Mouse (Mus musculus): ENCODE measurements around the gene Defb19.

Gene Defb19

DNA sequence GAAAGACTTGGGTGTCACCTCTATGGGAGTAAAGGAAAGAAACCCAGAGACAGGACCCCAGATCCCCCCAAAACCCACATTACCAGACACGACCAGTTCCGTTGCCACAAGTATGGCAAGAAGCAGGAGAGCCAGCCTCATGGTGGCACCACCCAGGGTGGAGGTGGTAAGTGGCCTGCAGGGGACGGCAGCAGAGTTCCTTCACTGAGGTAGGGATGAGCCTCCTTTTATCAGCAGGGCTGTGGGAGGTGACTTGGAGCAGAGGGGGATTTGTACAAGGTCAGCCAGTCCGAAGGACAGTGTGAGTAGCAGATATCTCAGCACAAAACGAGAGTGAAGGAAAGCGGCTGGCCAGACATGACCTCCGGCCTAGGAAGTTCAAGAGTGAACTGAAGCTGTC, at the start of gene Defb19:
Gene Defb19, minus strand, starts transcription at position 206 of the 400 bp plus-strand sequence.
- DNase-seq (ENCODE audit: extremely low spot score), result no peak

DNA sequence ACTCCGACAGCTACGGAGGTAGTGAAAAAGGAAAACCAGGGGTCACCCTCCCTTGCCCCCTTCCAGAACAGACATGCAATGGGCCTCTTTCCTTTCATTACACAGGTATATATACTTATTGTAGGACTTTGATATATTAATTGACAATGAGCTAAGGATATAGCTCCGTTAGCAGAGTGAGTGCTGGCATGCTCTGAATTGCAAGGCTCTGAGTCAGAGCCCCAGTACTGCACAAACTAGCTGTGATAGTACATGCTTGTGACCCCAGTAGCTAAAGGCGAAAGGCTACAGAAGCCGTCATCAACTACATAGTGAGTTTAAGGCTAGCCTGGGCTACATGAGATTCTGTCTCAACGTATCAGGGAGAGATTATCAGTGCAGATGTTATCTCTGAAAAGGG, 49.8 kb upstream of the Defb19 start:
- DNase-seq (ENCODE audit: extremely low spot score), result no peak

DNA sequence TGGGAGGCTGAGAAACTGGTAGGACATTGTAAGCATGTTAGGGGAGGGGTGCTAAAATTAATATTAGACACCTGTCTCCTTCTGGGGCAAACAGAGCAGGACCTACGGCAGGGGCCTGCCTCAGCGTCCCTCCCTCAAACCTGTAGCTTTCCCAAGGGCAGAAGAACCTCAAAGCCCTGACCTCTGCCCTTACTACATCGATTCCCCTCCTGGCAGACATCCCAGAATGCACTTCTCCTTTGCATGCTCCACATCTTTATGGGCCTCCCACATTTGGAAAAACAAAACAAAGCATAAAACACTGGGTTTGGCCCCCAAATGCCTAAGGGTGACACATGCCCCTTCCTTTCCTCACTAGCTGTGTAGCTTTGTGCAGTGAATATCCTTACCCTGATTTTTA, 49.1 kb upstream of the Defb19 start:
- no peak for DNase-seq (ENCODE audit: extremely low spot score)

DNA sequence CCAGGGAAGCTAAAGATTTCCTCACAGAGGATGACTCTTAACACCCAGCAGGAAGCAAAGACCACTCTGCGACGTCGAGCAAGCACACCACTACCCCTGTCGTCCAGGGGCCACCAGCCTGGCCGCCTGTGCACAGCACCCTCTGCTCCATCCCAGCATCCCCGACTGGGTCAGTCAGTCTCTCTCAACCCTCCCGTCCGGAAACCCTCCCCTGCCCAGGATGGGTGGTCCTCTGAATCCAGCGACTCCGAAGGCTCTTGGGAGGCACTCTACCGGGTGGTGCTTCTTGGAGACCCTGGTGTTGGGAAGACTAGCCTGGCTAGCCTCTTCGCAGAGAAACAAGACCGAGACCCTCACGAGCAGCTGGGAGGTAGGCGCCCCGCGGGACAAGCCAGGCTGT, 48.0 kb upstream of the Defb19 start:
- DNase-seq (ENCODE audit: extremely low spot score), result no peak

DNA sequence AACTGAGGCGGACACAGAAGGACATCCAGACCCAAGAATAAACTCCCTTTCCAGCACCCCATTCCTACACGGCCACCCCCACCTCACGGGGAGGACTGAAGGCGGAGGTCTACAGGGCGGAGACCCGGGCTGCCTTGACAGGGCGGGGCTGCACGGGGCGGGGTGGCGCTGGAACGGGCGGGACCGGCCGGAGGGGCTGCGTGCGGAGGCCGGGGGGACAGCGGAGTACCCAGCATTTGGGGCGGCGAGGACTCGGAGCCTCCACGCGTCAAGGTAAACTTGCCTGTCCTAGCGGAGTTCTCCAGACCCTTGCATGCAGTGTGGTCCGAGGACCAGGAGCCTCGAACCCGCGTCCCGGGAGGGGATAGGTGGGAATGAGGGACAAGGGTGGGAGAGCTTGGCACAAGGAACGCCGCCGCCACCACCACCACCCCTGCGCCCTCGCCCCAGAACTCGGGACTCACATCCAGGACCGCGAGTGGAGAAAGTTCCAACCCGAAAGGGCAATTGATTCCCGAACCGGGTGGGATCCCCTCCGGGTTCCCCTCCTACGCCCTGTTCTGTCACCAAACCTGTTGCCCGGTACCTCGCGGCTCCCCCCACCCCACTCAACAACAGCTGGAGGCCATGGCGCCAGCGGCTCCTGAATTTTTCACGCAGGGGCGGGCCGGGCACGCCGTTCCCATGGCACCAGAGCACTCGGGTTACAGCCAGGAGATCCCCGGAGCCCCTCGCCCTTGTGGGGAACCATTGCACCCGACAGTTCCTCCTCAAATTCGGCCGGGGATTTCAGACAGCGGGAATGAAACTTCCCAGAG, 46.9 kb upstream of the Defb19 start, which contains the start of gene Rem1:
Gene Rem1, plus strand, starts transcription at position 178 of the 818 bp plus-strand sequence.
- peak; percentile 51 for DNase-seq (ENCODE audit: extremely low spot score)

DNA sequence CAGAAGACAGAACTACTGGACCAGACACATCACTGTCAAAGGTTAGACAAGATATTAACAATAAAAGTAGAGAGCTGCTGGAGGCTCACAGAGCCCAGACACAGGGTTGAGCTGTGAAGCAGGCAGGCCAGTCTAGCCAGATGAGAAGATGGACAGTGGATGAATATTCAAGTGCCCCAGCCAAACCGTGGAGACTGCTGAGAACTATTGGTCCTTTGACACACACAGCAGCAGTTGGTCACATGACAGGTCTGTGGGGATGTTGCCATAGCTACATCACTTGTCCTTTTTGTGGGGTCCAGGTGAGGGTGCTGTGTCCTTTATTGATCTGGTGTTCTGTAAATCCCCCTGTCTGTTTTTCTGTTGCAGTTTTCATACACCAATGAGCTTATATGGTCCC, 45.1 kb upstream of the Defb19 start:
- DNase-seq (ENCODE audit: extremely low spot score), result no peak

DNA sequence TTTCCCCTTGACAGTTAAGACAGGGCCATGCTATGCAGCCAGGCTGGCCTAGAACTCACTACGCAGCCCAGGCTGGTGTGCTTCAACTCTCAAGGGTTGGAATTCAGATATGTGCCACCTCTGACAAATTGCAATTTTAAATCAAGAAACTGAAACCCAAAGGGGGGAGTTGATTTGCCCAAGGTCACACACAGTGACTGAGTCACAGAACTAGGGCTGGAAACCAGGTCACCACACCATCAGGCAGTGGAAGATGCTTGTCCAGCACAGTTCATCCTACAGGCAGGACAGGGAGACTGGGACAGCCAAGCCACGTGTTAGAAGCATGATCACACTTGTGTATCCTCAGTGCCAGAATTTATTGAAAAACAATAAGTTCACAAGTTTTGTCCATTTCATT, 44.5 kb upstream of the Defb19 start:
- no peak for DNase-seq (ENCODE audit: extremely low spot score)

DNA sequence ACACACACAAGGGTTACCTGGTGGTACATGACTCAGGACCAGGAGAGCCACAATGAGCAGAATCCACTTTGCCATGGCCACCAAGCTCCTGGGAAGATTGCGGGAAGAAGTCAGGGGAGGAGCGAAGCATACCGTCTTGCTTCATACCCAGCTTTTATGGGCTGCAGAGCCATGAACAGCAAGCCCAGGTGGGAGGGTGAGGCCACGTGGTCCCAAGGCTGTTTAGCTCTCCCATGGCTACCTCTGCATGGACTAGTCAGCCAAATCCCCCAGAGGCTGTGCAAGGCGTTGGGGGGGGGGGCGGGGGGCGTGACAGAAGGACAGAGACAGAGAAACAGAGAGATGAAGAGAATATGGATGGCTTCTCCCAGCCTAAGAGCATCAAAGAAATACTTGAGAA, 42.8 kb upstream of the Defb19 start, which contains the start of gene Defb25:
Gene Defb25, minus strand, starts transcription at position 101 of the 400 bp plus-strand sequence.
- DNase-seq (ENCODE audit: extremely low spot score), result no peak

DNA sequence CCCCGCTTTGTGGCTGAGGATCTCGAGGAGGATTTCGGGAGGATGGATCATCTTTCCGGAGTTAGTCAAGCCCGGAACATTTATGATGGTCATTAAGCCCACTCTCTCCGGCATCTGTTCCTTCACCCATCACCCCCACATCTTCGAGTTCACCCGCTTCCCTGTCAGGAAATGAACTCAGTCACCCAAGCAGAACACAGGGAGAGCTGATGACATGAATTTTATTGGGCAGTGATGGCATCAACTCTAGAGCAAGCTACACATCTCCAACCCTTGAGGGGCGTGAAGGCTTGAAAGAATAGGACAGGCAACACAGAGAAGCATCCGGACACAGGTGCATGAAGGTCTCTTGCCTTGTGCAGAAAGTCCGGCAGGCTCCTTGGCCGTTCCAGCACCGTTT, 42.0 kb upstream of the Defb19 start:
- DNase-seq (ENCODE audit: extremely low spot score), result no peak

DNA sequence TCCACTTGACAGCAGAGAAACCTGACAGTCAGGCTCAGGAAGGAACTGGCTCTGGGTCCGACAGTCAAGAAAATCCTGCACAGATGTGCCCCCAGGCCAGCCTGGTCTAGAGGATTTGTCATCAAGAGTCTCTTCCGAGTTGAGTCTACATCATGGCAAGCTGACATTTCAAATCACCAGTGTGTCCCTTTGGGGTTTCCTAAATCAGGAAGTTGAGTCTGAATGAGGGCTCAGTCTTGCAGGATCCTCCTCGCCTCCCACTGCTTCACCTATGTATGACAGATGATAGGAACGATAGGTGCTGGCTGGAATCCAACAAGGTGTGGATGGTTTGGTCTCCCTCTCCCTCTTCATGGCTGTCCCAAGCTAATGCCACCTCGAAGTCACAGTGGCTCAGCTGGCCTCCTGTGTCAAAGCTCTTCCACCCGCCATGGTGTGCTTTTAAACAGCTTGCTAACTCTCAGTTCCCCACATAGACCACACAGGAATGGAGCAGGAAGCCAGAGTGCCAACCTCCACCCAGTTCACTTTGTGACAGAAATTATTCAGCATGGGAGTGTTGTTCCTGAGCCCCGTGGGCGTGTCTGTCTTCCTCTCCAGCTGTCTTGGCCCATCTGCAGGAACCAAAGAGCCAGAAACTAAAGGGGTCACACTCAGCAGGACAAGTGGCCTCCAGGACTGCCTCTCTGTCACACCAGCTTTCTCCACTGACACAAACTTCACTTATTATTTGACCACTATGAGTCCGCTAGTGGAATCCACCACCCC, 40.4 kb upstream of the Defb19 start:
- DNase-seq (ENCODE audit: extremely low spot score), result no peak

DNA sequence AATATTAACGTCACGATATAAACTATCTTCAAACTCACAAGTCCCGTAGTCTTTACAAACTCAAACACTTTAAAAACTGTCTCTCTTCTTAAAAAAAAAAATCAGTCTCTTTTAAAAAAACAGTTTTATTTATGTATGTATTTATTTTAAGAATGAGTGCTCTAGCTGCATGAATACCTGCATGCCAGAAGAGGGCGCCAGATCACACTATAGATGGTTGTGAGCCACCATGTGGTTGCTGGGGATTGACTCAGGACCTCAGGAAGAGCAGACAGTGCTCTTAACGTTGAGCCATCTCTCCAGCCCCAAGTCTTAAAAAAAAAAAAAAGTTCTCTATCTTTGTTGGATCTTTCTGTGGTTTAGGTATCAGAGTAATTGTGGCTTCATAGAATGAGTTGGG, 37.3 kb upstream of the Defb19 start:
- no peak for DNase-seq (ENCODE audit: extremely low spot score)

DNA sequence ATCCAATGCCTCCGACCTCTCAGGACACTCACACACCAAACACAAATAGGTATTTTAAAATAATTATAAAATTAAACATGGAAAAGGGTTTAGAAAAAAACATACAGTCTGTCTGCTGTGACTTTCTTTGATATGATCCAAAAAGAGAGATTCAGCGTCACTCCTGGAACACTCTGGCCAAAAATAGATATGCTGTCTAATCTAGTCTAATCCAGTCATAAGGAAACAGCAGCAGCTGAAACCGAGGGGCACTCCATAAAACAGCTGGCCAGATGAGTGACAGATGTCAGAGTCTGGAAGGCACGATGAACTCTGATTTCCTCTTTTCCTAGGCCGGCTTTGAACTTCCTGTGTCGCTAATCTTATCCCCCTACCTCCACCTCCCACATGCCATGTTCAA, 36.4 kb upstream of the Defb19 start:
- DNase-seq (ENCODE audit: extremely low spot score), result no peak

DNA sequence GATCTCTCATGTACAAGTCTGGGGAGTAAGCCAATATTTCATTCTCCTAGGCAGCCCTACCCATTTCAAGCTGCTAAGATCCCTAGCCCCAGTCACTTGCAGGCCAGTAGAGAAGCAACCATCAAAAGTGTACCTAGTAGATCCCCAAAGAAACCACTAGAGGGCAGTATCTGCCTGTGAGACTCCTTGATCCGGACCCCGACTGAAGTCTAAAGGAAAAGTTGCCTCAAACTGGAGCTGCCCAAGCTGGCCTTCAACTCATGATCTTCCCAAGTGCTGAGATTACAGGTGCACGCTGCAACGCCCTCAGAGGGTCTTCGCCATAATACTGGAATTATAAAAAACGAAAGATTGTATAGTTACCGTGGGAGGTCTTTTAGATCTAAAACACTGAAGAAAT, 35.5 kb upstream of the Defb19 start:
- DNase-seq (ENCODE audit: extremely low spot score), result peak; percentile 76

DNA sequence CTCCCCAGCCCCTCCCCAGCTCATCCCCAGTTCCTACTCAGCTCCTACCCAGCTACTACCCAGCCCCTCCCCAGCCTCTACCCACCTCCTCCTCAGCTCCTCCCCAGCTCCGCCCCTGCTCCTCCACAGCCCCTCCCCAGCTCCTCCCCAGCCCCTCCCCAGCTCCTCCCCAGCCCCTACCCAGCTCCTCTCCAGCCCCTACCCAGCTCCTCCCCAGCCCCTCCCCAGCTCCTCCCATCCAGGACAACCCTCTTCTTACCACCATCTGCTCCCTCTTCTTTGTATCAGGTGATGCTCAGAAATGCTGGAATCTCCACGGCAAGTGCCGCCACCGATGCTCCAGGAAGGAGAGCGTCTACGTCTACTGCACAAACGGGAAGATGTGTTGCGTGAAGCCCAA, 32.1 kb upstream of the Defb19 start:
- peak; percentile 56 for DNase-seq (ENCODE audit: extremely low spot score)

DNA sequence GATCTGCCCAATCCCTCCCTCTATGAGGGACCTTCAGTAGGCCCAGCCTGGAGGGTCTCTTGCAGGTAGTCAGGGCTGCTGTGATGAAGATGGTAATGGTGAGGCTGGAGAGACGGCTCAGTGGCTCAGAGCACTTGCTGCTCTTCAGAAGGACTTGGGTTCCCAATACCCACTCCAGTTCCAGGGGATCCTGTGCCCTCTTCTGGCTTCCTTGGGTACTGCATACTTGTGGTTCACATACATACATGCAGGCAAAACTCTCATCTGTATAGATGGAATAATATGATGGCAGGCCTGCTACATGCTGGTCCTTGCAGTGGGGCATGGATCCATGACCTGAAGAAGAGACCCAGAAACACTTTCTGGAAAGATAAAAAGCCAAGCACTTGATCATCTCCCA, 28.6 kb upstream of the Defb19 start:
- DNase-seq (ENCODE audit: extremely low spot score), result no peak

DNA sequence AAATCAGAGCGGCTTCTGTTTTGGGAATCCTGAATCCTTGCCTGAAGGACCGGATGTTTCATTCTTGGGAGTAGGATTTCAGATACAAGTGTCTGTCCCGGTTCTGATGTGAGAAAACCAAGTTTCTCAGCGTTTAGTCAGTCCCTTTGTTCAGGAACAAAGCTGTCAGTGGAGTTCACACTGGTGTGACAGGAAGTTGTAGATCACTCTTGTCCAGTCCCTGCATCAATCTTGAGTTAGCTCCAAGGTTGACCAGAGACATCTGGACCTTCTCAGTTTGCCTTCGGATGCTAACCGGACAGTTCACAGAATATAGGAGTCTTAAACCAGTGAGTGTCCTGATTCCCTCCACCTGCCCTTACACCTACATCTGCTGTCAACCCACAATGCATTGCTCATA, 27.6 kb upstream of the Defb19 start:
- DNase-seq (ENCODE audit: extremely low spot score), result no peak

DNA sequence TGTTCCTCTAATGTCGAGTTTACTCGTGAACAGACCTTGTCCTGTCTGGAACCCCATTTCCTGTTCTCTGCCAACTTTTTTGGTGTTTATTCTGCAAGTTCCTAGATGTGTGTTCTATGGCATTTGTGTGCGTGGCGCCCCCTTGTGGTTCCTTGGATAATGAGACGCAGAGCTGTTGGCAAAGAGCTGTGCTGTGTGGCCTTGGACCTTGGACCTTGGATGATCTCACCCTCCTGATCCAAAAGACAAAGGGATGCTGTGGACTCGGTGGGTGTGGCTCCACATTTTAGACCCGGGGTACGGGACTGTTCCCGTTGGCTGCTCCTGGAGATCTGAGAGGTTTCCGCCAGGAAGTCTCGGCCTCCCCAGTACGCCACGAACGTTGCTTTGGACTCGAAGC, 23.9 kb upstream of the Defb19 start, which contains the start of gene Defb36:
Gene Defb36, plus strand, starts transcription at position 271 of the 400 bp plus-strand sequence.
- DNase-seq (ENCODE audit: extremely low spot score), result no peak

DNA sequence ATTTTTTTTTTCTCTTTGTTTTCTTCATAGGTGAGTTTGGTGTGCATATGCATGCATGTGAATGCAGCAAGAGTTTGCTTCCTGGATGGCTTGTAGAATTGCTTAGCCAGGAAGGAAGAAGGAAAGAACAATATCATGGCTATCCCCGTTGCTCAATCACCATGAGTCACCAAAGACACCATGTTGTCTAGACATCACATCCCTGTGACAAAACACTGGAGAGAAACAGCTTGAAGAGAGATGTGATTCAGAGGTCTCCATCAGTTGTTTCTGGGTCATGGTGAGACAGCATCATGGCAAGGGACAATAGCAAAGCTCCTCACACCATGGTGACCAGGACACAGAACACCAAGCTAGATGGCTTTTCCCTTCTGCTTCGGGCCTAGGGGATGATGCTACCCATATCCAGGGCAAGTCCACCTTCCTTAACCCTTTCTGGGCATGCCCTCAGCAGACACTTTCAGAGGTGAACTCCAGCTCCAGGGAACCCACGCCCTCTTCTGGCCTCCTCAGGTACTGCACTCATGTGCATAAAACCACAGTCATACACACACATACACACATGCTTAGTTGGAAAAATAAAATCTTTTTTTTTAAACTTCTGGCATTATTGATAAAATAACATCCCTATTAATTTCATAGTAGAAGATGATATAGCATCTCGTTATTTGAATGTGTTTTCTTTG, 21.3 kb upstream of the Defb19 start:
- DNase-seq (ENCODE audit: extremely low spot score), result no peak

DNA sequence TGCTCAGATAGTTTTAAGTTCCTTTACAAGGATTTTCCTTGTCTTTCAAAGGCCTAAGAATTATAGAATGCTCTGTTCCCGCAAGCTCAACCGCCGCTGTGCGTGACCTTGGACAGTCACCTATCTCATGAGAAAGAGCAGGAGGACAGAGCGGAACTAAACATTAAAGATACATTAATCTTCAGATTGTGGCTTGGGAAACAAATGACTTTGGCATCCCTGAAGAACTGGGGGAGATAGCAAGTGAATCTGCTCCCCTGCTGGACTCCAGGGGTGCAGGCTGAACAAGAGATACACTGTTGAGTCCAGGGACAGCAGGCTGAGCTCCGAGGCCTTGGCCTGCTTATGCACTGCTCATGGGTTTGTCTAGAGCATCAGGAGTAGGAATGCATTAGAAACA, 20.0 kb upstream of the Defb19 start:
- no peak for DNase-seq (ENCODE audit: extremely low spot score)

DNA sequence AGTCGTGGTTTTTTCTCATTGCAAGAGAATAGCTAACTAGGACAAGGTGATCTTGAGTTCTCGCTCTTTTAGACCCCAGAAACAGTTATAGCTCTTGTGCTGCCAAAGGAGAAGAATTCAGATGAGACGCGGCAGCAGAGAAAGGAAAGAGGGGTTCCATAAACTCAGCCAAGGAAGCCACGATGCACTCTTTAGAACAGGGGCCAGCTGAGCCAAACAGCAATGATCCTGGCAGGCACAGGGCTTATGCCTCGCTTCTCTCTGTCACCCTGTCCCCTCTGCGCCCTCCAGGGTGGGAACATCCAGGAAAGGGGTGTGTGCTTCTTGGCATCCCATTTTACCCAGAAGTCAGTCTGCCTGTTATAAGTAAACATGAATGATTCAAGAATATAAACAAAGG, 19.2 kb upstream of the Defb19 start, which contains the start of gene Defb45:
Gene Defb45, minus strand, starts transcription at position 101 of the 400 bp plus-strand sequence.
- no peak for DNase-seq (ENCODE audit: extremely low spot score)

DNA sequence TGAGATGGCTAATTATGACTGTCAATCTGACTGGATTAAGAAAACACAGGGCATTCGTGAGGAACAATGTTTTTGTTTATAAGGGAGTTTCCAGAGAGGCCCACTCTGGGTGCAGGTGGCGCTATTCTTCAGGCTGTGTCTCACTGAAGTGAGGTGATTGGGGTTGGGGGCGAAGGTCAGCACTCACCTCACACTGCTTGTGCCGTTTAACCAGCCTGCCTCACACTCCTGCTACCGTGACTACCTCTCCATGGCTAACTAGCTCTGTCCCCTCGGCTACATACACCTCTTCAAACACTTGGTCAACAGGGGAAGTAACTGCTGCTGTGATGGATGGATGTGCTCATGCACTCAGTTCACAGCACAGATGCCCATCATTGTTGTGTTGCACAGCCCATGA, 8.9 kb upstream of the Defb19 start:
- DNase-seq (ENCODE audit: extremely low spot score), result no peak

DNA sequence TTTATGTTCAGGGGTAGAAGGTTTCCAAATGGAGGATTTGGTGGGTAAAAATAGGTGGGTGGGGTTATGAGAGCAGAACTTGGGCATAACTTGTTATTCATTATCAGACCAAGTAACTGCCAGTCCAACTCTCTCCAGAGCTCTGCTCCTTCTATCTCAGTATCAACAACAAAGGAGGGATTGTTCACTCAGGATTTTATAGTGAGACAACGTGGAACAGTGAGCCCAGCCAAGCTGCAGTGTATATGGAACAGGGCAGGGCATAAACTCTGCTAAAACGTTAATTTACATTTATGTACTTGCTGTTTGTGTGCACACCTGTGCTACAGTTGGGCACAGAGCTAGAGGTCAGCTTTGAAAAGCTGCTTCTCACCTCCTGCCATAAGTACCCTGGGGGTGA, 8.3 kb upstream of the Defb19 start:
- DNase-seq (ENCODE audit: extremely low spot score), result no peak

All from embryo, embryonic 9.5 days (tissue).